Mouse (Mus musculus) liver, embryonic 15.5 days (tissue): ENCODE measurements around the gene Pds5b. TPM values are rescaled to one million over a fixed set of nuclear protein-coding genes. Genes with fewer than 3 reads are reported as not detected.
"Not testable (repeated sequence)": the region's sequence is repeated elsewhere in the genome, so short reads cannot be mapped to it uniquely, and the experiment has no call there.

Source experiments
- ATAC-seq: fragments of 200-750 bp; cut with Nextera tagmentation; 2 replicates; pipeline ENCODE4 v1.8.0; 2017; ENCODE audit warnings: moderate number of reproducible peaks, mild to moderate bottlenecking, moderate library complexity; ENCODE audit not compliant: insufficient read depth
- H3K27ac ChIP-seq: fragments of 300-500 bp; sonication (generic); replicated peaks from 2 replicates; pipeline ENCODE4 v1.5.1; 2015; ENCODE audit warnings: mild to moderate bottlenecking, inconsistent platforms
- H3K27me3 ChIP-seq: fragments of 300-500 bp; sonication (generic); 2 replicates; pipeline ENCODE4 v1.6.1; 2015; ENCODE audit warnings: mild to moderate bottlenecking, inconsistent platforms
- H3K36me3 ChIP-seq: fragments of 300-500 bp; sonication (generic); replicated peaks from 2 replicates; pipeline ENCODE4 v1.6.1; 2015; ENCODE audit warnings: moderate library complexity, mild to moderate bottlenecking, inconsistent platforms
- H3K4me1 ChIP-seq: fragments of 300-500 bp; sonication (generic); replicated peaks from 2 replicates; pipeline ENCODE4 v1.6.1; 2015; ENCODE audit warnings: inconsistent platforms
- H3K4me2 ChIP-seq: fragments of 300-500 bp; sonication (generic); 2 replicates; pipeline ENCODE4 v1.6.1; 2015; ENCODE audit warnings: moderate library complexity, mild to moderate bottlenecking, inconsistent platforms
- H3K4me3 ChIP-seq: fragments of 300-500 bp; sonication (generic); replicated peaks from 2 replicates; pipeline ENCODE4 v1.5.1; 2015; ENCODE audit warnings: mild to moderate bottlenecking, inconsistent platforms
- H3K9ac ChIP-seq: fragments of 300-500 bp; sonication (generic); 2 replicates; pipeline ENCODE4 v1.6.1; 2015; ENCODE audit warnings: moderate library complexity, mild to moderate bottlenecking, inconsistent platforms
- H3K9me3 ChIP-seq: fragments of 300-500 bp; sonication (generic); replicated peaks from 2 replicates; pipeline ENCODE4 v1.6.1; 2016; ENCODE audit warnings: inconsistent platforms
- WGBS: fragments of 180-500 bp; shearing (Covaris S2); methylation state at CpG from one replicate; pipeline ENCODE4 v1.1.7; 2015; ENCODE audit warnings: mixed read lengths; ENCODE audit not compliant: insufficient replicate concordance; 5-methylcytosine and 5-hydroxymethylcytosine counted together
- polyA plus RNA-seq: library from polyadenylated mRNA; unstranded; fragments of >200 nt; fragmentation: Nextera tagmentation; extraction: Ambion mirVana; gene quantifications from 2 replicates; pipeline ENCODE4 v1.2.1, GENCODE M21; 2015

The Pds5b gene
- polyA plus RNA-seq = 9.2 and 9.4 TPM in 2 replicates

- H3K4me3 ChIP-seq = peak within 1 kb of the TSS; percentile 97
- peak within 1 kb of the TSS; percentile 99 for H3K9ac ChIP-seq
- 10% methylated on average over 49 of the region's 49 CpGs for WGBS
- peak within 1 kb of the TSS; percentile 90 for H3K27ac ChIP-seq
- H3K4me1 ChIP-seq = peaks cover 31% of the 10 kb centered on the region
- no peaks in the 10 kb centered on the region for H3K27me3 ChIP-seq
- H3K4me2 ChIP-seq = peak within 1 kb of the TSS; percentile 83
- no peaks in the 10 kb centered on the region for H3K9me3 ChIP-seq
- no peaks in the 10 kb centered on the region for H3K36me3 ChIP-seq
- ATAC-seq = peak; percentile 95
Measured at GRCm38 (mm10) chr5:150673153-150673835, at the start of gene Pds5b. Gene Pds5b, plus strand, starts transcription at chr5:150673739.

DNA sequence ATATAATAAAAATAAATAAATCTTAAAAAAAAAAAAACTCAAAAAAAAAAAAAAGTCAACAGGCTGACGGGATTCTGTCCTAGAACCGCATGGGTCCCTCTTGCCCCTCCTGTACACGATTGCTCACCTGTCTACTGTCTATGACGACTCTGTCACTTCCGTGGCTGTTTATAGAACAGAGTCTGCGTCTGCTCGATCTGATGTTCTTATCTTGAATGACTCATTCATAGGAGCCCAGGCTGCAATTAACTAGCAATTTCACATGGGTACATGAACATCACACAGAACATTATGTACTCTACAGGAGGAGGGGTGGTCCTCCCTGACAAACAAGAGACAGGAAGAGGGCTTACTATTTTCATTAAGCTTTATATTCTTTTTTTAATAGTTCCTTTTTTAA lies 48.0 kb upstream of the Pds5b start:
- WGBS = 60% methylated on average over 7 of the region's 7 CpGs
- Histone ChIP-seq H3K4me3 (no peak overlapping the region), H3K36me3 (peaks cover 15% of the 10 kb centered on the region; the same call in 1 of the 2 replicates), H3K4me2 (no peak overlapping the region), H3K27me3 (no peaks in the 10 kb centered on the region), H3K4me1 (no peaks in the 10 kb centered on the region), H3K9ac (no peak overlapping the region), H3K9me3 (no peaks in the 10 kb centered on the region), H3K27ac (no peak overlapping the region)
- no peak for ATAC-seq

DNA sequence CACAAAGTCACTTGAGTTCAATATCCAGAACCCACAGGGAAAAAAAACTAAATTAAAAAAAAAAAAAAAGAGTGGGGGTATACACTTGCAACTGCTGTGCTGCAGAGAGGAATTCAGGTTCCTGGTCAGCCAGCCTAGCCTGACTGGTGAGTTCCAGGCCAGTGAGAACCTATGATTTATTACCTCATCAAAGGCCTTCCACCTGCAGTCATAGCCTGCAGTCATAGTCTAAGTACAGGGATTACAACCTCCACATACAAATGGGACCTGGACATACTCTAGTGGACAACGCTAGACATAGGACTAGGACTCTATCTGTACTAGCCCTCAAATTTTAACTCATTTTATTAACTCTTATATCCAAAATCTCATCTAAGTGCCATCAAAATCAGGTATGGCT lies 44.3 kb upstream of the Pds5b start:
- WGBS = 96% methylated on average over 1 of the region's 1 CpGs
- ATAC-seq = no peak
- H3K4me3 ChIP-seq = no peak overlapping the region
- H3K4me1 ChIP-seq = no peaks in the 10 kb centered on the region
- H3K9me3 ChIP-seq = no peaks in the 10 kb centered on the region
- H3K27ac ChIP-seq = no peak overlapping the region
- no peak overlapping the region for H3K4me2 ChIP-seq
- H3K36me3 ChIP-seq = peaks cover 29% of the 10 kb centered on the region
- no peaks in the 10 kb centered on the region for H3K27me3 ChIP-seq
- H3K9ac ChIP-seq = no peak overlapping the region

GRCm38 (mm10) chr5:150629692-150630091 lies 43.8 kb upstream of the Pds5b start:
- no peak for ATAC-seq
- Histone ChIP-seq H3K27ac (no peak overlapping the region), H3K9me3 (no peaks in the 10 kb centered on the region), H3K4me1 (no peaks in the 10 kb centered on the region), H3K27me3 (no peaks in the 10 kb centered on the region), H3K4me3 (no peak overlapping the region), H3K4me2 (no peak overlapping the region), H3K36me3 (peaks cover 30% of the 10 kb centered on the region), H3K9ac (no peak overlapping the region)
- 76% methylated on average over 2 of the region's 2 CpGs for WGBS

- ATAC-seq = peak; percentile 92
Measured at GRCm38 (mm10) chr5:150641440-150641839, 32.1 kb upstream of the Pds5b start.

GRCm38 (mm10) chr5:150643390-150643789 lies 30.1 kb upstream of the Pds5b start:
- H3K27ac ChIP-seq, H3K4me3 ChIP-seq, H3K4me2 ChIP-seq, ATAC-seq, H3K9me3 ChIP-seq, H3K27me3 ChIP-seq, H3K9ac ChIP-seq: not testable (repeated sequence)
- WGBS = 93% methylated on average over 4 of the region's 4 CpGs
- Histone ChIP-seq H3K4me1 (peaks cover 29% of the 10 kb centered on the region), H3K36me3 (peaks cover 55% of the 10 kb centered on the region)

More at GRCm38 (mm10) chr5:150641440-150641839, 32.1 kb upstream of the Pds5b start:
- Histone ChIP-seq H3K9me3 (no peaks in the 10 kb centered on the region), H3K4me3 (no peak overlapping the region), H3K27ac (peak overlapping the region; percentile 84), H3K9ac (no peak overlapping the region), H3K4me1 (peaks cover 29% of the 10 kb centered on the region), H3K27me3 (no peaks in the 10 kb centered on the region), H3K36me3 (peaks cover 60% of the 10 kb centered on the region), H3K4me2 (peak overlapping the region; percentile 16)
- 22% methylated on average over 3 of the region's 3 CpGs for WGBS

- ATAC-seq = peak; percentile 67
- H3K4me2 ChIP-seq = peak overlapping the region; percentile 33
Measured at GRCm38 (mm10) chr5:150644926-150645325, 28.6 kb upstream of the Pds5b start.

GRCm38 (mm10) chr5:150652578-150652977 lies 21.0 kb upstream of the Pds5b start:
- 80% methylated on average over 2 of the region's 2 CpGs for WGBS
- peaks cover 42% of the 10 kb centered on the region for H3K36me3 ChIP-seq
- H3K9ac ChIP-seq = no peak overlapping the region
- no peak overlapping the region for H3K27ac ChIP-seq
- no peak for ATAC-seq
- H3K27me3 ChIP-seq = no peaks in the 10 kb centered on the region
- no peak overlapping the region for H3K4me3 ChIP-seq
- peaks cover 14% of the 10 kb centered on the region for H3K4me1 ChIP-seq
- no peaks in the 10 kb centered on the region for H3K9me3 ChIP-seq
- H3K4me2 ChIP-seq = no peak overlapping the region

More at GRCm38 (mm10) chr5:150644926-150645325, 28.6 kb upstream of the Pds5b start:
- no peaks in the 10 kb centered on the region for H3K9me3 ChIP-seq
- WGBS = 46% methylated on average over 4 of the region's 4 CpGs
- peaks cover 63% of the 10 kb centered on the region for H3K36me3 ChIP-seq
- no peak overlapping the region for H3K4me3 ChIP-seq
- peaks cover 29% of the 10 kb centered on the region for H3K4me1 ChIP-seq
- H3K27ac ChIP-seq = peak overlapping the region; percentile 82
- H3K27me3 ChIP-seq = no peaks in the 10 kb centered on the region
- no peak overlapping the region for H3K9ac ChIP-seq

DNA sequence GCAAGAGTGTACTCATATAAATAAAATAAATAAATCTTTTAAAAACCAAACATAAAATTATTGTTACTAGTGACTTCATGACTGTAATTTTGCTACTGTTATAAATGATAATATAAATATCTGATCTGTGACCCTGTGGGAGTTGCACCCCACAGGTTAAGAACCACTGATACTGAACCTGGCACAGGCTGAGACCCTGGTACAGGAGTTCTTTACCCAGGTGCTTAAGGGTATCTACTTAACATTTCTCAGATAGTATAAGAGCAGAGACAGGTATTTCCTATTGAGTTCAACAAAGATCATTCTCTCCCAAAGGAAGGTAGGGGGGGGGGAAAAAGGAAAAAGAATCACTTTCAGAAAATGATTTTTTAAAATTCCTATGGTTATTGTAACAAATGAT lies 19.0 kb upstream of the Pds5b start:
- Histone ChIP-seq H3K9me3 (no peaks in the 10 kb centered on the region), H3K36me3 (peaks cover 29% of the 10 kb centered on the region), H3K9ac (no peak overlapping the region), H3K27ac (no peak overlapping the region), H3K27me3 (no peaks in the 10 kb centered on the region), H3K4me2 (no peak overlapping the region), H3K4me1 (peaks cover 28% of the 10 kb centered on the region), H3K4me3 (no peak overlapping the region)
- ATAC-seq = no peak

- not testable (repeated sequence) for H3K27ac ChIP-seq, ATAC-seq, H3K27me3 ChIP-seq, H3K4me3 ChIP-seq, H3K9me3 ChIP-seq, H3K4me2 ChIP-seq, H3K9ac ChIP-seq
- Histone ChIP-seq H3K4me1 (peaks cover 56% of the 10 kb centered on the region), H3K36me3 (peaks cover 45% of the 10 kb centered on the region)
- WGBS = 69% methylated on average over 6 of the region's 6 CpGs
Measured at GRCm38 (mm10) chr5:150659425-150659824, 14.1 kb upstream of the Pds5b start.

DNA sequence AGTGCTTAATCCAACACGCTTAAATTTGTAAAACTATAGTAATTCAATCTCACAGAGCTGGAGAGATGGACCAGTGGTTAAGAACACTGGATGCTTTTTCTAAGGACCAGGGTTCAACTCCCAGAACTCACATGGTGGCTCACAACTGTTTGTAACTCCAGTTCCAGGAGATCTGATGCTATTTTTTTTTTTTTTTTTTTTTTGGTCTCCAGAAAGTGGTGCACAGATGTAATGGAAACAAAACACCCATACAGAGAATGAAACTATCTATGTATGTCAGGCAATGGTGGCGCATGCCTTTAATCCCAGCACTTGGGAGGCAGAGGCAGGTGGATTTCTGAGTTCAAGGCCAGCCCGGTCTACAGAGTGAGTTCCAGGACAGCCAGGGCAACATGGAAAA lies 13.2 kb upstream of the Pds5b start:
- H3K36me3 ChIP-seq = peaks cover 37% of the 10 kb centered on the region
- peaks cover 50% of the 10 kb centered on the region for H3K4me1 ChIP-seq

GRCm38 (mm10) chr5:150663926-150664325 lies 9.6 kb upstream of the Pds5b start:
- not testable (repeated sequence) for ATAC-seq

More for the DNA sequence above, 13.2 kb upstream of the Pds5b start:
- not testable (repeated sequence) for ATAC-seq, H3K4me3 ChIP-seq, H3K9me3 ChIP-seq, H3K27me3 ChIP-seq, H3K9ac ChIP-seq, H3K27ac ChIP-seq
- WGBS = 87% methylated on average over 3 of the region's 3 CpGs
- peak overlapping the region; percentile 37 for H3K4me2 ChIP-seq

More at GRCm38 (mm10) chr5:150663926-150664325, 9.6 kb upstream of the Pds5b start:
- not testable (repeated sequence) for H3K9ac ChIP-seq, H3K27ac ChIP-seq, H3K9me3 ChIP-seq, H3K27me3 ChIP-seq
- Histone ChIP-seq H3K36me3 (peaks cover 30% of the 10 kb centered on the region), H3K4me1 (peaks cover 30% of the 10 kb centered on the region), H3K4me2 (peak overlapping the region; percentile 77), H3K4me3 (peak overlapping the region; percentile 40)
- 48% methylated on average over 7 of the region's 7 CpGs for WGBS
